Mouse (Mus musculus) layer of hippocampus, adult 8-10 months (tissue): ENCODE measurements at regions not wholly inside any gene's neighbourhood (a gene's known extent, or its start where the extent isn't known, plus 50 kb on each side); places are given as distances from the start of the nearest gene placed in this dataset.

Experiments used
- DNase-seq, 2 experiments: peaks; one replicate each; pipeline ENCODE4 v3.0.0; 2022; ENCODE audit warnings: low spot score in 2 of 2

- no peak for DNase-seq
Measured at GRCm38 (mm10) chr12:68688262-68688661, 470.7 kb downstream of the Rps29 start.

GRCm38 (mm10) chr12:68683897-68684296 lies 475.1 kb downstream of the Rps29 start:
- no peak for DNase-seq

GRCm38 (mm10) chr12:68683176-68683575 lies 475.8 kb downstream of the Rps29 start:
- DNase-seq = no peak

GRCm38 (mm10) chr12:68680668-68681067 lies 478.3 kb downstream of the Rps29 start:
- DNase-seq = no peak

GRCm38 (mm10) chr12:68676096-68676775 lies 482.8 kb downstream of the Rps29 start:
- no peak for DNase-seq

- no peak for DNase-seq
Measured at GRCm38 (mm10) chr12:68672011-68672410, 487.0 kb downstream of the Rps29 start.

GRCm38 (mm10) chr12:68645901-68646585 lies 512.9 kb downstream of the Rps29 start:
- no peak for DNase-seq

GRCm38 (mm10) chr12:68643671-68644070 lies 515.3 kb downstream of the Rps29 start:
- DNase-seq = no peak

GRCm38 (mm10) chr12:68632441-68632840 lies 526.5 kb downstream of the Rps29 start:
- DNase-seq = no peak

- DNase-seq = no peak
Measured at GRCm38 (mm10) chr12:68618337-68618736, 540.6 kb downstream of the Rps29 start.

- no peak for DNase-seq
Measured at GRCm38 (mm10) chr12:68605417-68606000, 553.5 kb downstream of the Rps29 start.

GRCm38 (mm10) chr12:68604524-68605299 lies 554.3 kb downstream of the Rps29 start:
- no peak for DNase-seq

GRCm38 (mm10) chr12:68602682-68603081 lies 556.3 kb downstream of the Rps29 start:
- no peak for DNase-seq

GRCm38 (mm10) chr12:68601366-68601765 lies 557.6 kb downstream of the Rps29 start:
- DNase-seq = no peak

- DNase-seq = peak in 1 of 2 experiments; percentile 12
Measured at GRCm38 (mm10) chr12:68599681-68600596, 559.0 kb downstream of the Rps29 start.

GRCm38 (mm10) chr12:68599016-68599616 lies 559.9 kb downstream of the Rps29 start:
- DNase-seq = no peak

- DNase-seq = no peak
Measured at GRCm38 (mm10) chr12:68585524-68585872, 573.5 kb downstream of the Rps29 start.

- DNase-seq = no peak
Measured at GRCm38 (mm10) chr12:68584786-68585523, 574.0 kb downstream of the Rps29 start.

GRCm38 (mm10) chr12:68579909-68580308 lies 579.1 kb downstream of the Rps29 start:
- no peak for DNase-seq

- DNase-seq = no peak
Measured at GRCm38 (mm10) chr12:68577453-68577852, 581.5 kb downstream of the Rps29 start.
